Mouse (Mus musculus): Measurements from ENCODE around the gene Nmnat2.

GRCm38 (mm10) chr1:153016465-153017163, 61.8 kb downstream of the Nmnat2 start:
- peak; percentile 53 for TF ChIP-seq CTCF (IDR thresholded peaks at IDR 0.05; ENCODE audit: low read depth)
- TF ChIP-seq EP300 (optimal IDR thresholded peaks at IDR 0.05): no peak

Measured in stomach, postnatal 0 days (tissue).